Mouse (Mus musculus) hindbrain, postnatal 0 days (tissue): Measurements from ENCODE around the gene Ttf2. TPM values are rescaled to one million over a fixed set of nuclear protein-coding genes. Genes with fewer than 3 reads are reported as not detected.

Experiments used
- ATAC-seq: fragments of 200-750 bp; cut with Nextera tagmentation; 2 replicates; pipeline ENCODE4 v1.8.0; 2017; ENCODE audit warnings: mild to moderate bottlenecking, moderate TSS enrichment, moderate library complexity
- DNase-seq: peaks from one replicate; pipeline ENCODE4 v3.0.0-alpha.2; 2015; ENCODE audit warnings: low spot score
- H3K27ac ChIP-seq: fragments of 300-500 bp; sonication (generic); 2 replicates; pipeline ENCODE4 v1.5.1; 2014; ENCODE audit warnings: mild to moderate bottlenecking
- H3K27me3 ChIP-seq: fragments of 300-500 bp; sonication (generic); 2 replicates; pipeline ENCODE4 v1.6.1; 2014; ENCODE audit warnings: low read length, mixed read lengths; ENCODE audit not compliant: insufficient read depth
- H3K36me3 ChIP-seq: fragments of 300-500 bp; sonication (generic); 2 replicates; pipeline ENCODE4 v1.6.1; 2014; ENCODE audit warnings: low read length, mixed read lengths; ENCODE audit not compliant: insufficient read depth
- H3K4me1 ChIP-seq: fragments of 300-500 bp; sonication (generic); 2 replicates; pipeline ENCODE4 v1.6.1; 2014; ENCODE audit warnings: antibody characterized with exemption, low read length, mixed read lengths; ENCODE audit not compliant: insufficient read depth
- H3K4me2 ChIP-seq: fragments of 300-500 bp; sonication (generic); 2 replicates; pipeline ENCODE4 v1.6.1; 2014; ENCODE audit warnings: low read depth, mild to moderate bottlenecking, low read length, moderate library complexity, mixed read lengths
- H3K4me3 ChIP-seq: fragments of 300-500 bp; sonication (generic); 2 replicates; pipeline ENCODE4 v1.5.1; 2014; ENCODE audit warnings: low read length
- H3K9ac ChIP-seq: fragments of 300-500 bp; sonication (generic); replicated peaks from 2 replicates; pipeline ENCODE4 v1.6.1; 2014; ENCODE audit warnings: mild to moderate bottlenecking, low read length, moderate library complexity, mixed read lengths
- H3K9me3 ChIP-seq: fragments of 300-500 bp; sonication (generic); 2 replicates; pipeline ENCODE4 v1.6.1; 2016; ENCODE audit warnings: low read length, mixed read lengths
- CTCF ChIP-seq: IDR thresholded peaks from 2 replicates; pipeline ENCODE4 v1.5.1; 2016; ENCODE audit warnings: antibody characterized with exemption, control low read depth, low read depth
- WGBS: fragments of 180-500 bp; shearing (Covaris S2); extraction: QIAGEN DNeasy Blood & Tissue Kit; methylation state at CpG from one replicate; pipeline ENCODE4 v1.1.7; 2014; 5-methylcytosine and 5-hydroxymethylcytosine counted together
- polyA plus RNA-seq: library from polyadenylated mRNA; unstranded; fragments of >200 nt; fragmentation: Nextera tagmentation; extraction: Ambion mirVana; gene quantifications from 2 replicates; pipeline ENCODE4 v1.2.1, GENCODE M21; 2015
- total RNA-seq: library from RNA; depleted of rRNA; stranded (reverse); fragments of >200 nt; gene quantifications from 2 replicates; pipeline ENCODE4 v1.2.3, GENCODE M21; 2014

The Ttf2 gene
- total and polyA plus RNA-seq, 2 experiments from 2014 or later: 3.3 to 8.4 TPM

GRCm38 (mm10) chr3:101012131-101012571 lies 42.7 kb upstream of the Ttf2 start:
- Histone ChIP-seq H3K9me3 (no peaks in the 10 kb centered on the region), H3K4me3 (no peak overlapping the region), H3K36me3 (no peaks in the 10 kb centered on the region), H3K27me3 (no peaks in the 10 kb centered on the region), H3K4me2 (no peak overlapping the region), H3K4me1 (peaks cover 9% of the 10 kb centered on the region; the same call in 1 of the 2 replicates), H3K9ac (no peak overlapping the region), H3K27ac (no peak overlapping the region)
- no peak for TF ChIP-seq CTCF
- ATAC-seq (peak; percentile 87), DNase-seq (peak; percentile 47)
- WGBS: 54% methylated on average over 10 of the region's 10 CpGs

GRCm38 (mm10) chr3:101011203-101011600 lies 41.7 kb upstream of the Ttf2 start:
- Histone ChIP-seq H3K27me3 (no peaks in the 10 kb centered on the region), H3K9me3 (no peaks in the 10 kb centered on the region), H3K4me2 (no peak overlapping the region), H3K4me1 (peaks cover 9% of the 10 kb centered on the region; the same call in 1 of the 2 replicates), H3K4me3 (no peak overlapping the region), H3K9ac (no peak overlapping the region), H3K36me3 (no peaks in the 10 kb centered on the region), H3K27ac (no peak overlapping the region)
- no peak for ATAC-seq
- DNase-seq: no peak
- TF ChIP-seq CTCF: no peak
- WGBS: 69% methylated on average over 5 of the region's 5 CpGs

GRCm38 (mm10) chr3:101010589-101011202 lies 41.2 kb upstream of the Ttf2 start:
- ATAC-seq: no peak
- Histone ChIP-seq H3K4me3 (no peak overlapping the region), H3K9ac (no peak overlapping the region), H3K4me1 (peaks cover 9% of the 10 kb centered on the region; the same call in 1 of the 2 replicates), H3K36me3 (no peaks in the 10 kb centered on the region), H3K27ac (no peak overlapping the region), H3K4me2 (no peak overlapping the region), H3K27me3 (no peaks in the 10 kb centered on the region), H3K9me3 (no peaks in the 10 kb centered on the region)
- no peak for DNase-seq
- WGBS: 94% methylated on average over 4 of the region's 4 CpGs
- no peak for TF ChIP-seq CTCF

- Histone ChIP-seq H3K9ac (no peak overlapping the region), H3K9me3 (no peaks in the 10 kb centered on the region), H3K27me3 (no peaks in the 10 kb centered on the region), H3K27ac (no peak overlapping the region), H3K36me3 (no peaks in the 10 kb centered on the region), H3K4me2 (no peak overlapping the region), H3K4me3 (no peak overlapping the region), H3K4me1 (peaks cover 5% of the 10 kb centered on the region; the same call in 1 of the 2 replicates)
- WGBS: 67% methylated on average over 5 of the region's 5 CpGs
- DNase-seq: no peak
- no peak for ATAC-seq
- no peak for TF ChIP-seq CTCF
Observed at GRCm38 (mm10) chr3:101007112-101007782, 37.8 kb upstream of the Ttf2 start.

- no peaks in the 10 kb centered on the region for H3K4me1 ChIP-seq
- no peak overlapping the region for H3K27ac ChIP-seq
- no peaks in the 10 kb centered on the region for H3K36me3 ChIP-seq
- 74% methylated on average over 6 of the region's 6 CpGs for WGBS
- H3K4me3 ChIP-seq: no peak overlapping the region
- H3K9ac ChIP-seq: no peak overlapping the region
- no peak for TF ChIP-seq CTCF
- H3K4me2 ChIP-seq: no peak overlapping the region
- no peaks in the 10 kb centered on the region for H3K9me3 ChIP-seq
- no peak for ATAC-seq
- no peaks in the 10 kb centered on the region for H3K27me3 ChIP-seq
- DNase-seq: no peak
Observed at GRCm38 (mm10) chr3:101005392-101005791, 35.9 kb upstream of the Ttf2 start.

GRCm38 (mm10) chr3:101003575-101004356 lies 34.3 kb upstream of the Ttf2 start:
- Histone ChIP-seq H3K27me3 (no peaks in the 10 kb centered on the region), H3K36me3 (no peaks in the 10 kb centered on the region), H3K4me2 (no peak overlapping the region), H3K4me1 (no peaks in the 10 kb centered on the region), H3K9me3 (no peaks in the 10 kb centered on the region), H3K27ac (no peak overlapping the region), H3K9ac (no peak overlapping the region), H3K4me3 (no peak overlapping the region)
- DNase-seq: no peak
- TF ChIP-seq CTCF: no peak; the same call in 1 of the 2 replicates
- no peak for ATAC-seq
- WGBS: 91% methylated on average over 15 of the region's 15 CpGs
